Mouse (Mus musculus): ENCODE results near the gene Actbl2.
A peak's percentile ranks its signal among the peaks of the same experiment; 100 is the strongest.

Actbl2 gene

DNA sequence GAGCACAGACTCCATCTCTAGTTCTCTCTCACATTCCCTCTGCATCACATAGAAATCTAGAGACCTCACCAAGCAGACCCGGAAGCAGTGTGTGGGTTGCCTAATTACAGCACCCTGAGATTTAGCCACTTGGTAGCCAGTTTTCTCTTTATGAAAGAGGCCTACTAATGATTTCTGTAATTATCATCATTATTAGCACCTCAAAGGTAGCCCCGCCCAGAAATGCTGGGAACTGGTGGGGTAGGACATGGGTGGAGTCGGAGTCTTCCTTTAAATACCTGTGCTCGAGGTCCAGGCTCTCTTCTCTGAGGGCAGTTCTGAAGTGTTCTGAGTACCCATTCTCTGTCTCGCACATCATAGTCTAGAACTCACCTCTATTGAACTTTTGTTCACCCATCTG is at the start of gene Actbl2:
TSS of gene Actbl2 (plus strand) at position 301 of the 400 bp plus-strand sequence.
- no peak for DNase-seq

DNA sequence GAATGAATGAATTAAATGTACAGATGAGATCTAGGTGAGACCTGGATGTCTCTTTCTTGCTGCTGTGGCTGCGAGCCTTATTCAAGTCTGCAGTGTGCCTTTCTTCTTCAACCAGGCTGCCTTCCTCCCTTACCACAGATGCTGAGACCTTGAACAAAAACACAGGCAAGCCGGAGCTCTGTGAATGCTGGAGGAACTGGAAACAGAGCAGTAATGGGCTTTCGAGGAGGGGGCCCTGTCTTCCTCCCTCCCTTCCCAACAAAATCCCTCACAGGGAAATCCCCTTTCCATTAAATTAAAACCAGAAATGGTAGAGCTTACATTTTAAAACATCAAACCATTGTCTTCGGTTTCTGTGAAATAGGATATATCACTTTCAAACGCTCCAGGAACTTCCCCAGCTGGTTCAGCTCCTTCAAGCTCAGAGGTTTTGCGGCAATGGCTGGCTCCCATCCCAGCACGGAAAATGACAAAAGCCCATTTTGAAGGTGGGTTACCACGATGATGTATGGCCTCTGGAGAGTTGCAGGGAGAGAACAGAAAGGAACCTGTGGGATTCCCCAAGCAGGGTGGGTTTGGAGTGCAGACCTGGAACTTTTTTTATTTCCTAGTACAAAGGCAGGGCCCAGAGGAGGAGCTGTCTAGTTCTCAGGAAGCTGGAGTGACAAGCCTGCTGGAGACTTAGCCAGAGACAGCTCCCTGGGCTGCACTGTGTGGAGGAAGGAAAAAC is 44.0 kb upstream of the Actbl2 start:
- no peak for DNase-seq

GRCm38 (mm10) chr13:111228768-111229167 is 26.0 kb upstream of the Actbl2 start:
- DNase-seq, result no peak

DNA sequence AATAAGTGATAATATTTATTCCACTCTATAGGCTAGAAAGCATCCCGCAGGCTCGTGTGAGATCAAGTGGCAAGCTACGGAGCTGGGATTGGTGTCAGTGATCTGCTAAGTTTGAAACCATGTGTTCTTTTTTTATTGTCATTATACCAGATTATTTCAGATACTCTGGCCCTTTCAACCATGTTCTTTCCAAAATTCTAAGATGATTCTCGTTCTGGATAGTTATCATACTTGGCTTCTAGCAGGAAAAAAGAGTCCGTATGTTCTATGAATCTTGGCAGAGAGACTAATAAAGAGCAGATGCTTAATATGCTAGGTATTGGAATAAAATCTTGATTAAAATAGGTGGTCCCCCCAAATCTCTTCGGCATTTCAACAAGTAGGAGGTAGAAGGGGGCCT is 25.3 kb upstream of the Actbl2 start:
- no peak for DNase-seq

DNA sequence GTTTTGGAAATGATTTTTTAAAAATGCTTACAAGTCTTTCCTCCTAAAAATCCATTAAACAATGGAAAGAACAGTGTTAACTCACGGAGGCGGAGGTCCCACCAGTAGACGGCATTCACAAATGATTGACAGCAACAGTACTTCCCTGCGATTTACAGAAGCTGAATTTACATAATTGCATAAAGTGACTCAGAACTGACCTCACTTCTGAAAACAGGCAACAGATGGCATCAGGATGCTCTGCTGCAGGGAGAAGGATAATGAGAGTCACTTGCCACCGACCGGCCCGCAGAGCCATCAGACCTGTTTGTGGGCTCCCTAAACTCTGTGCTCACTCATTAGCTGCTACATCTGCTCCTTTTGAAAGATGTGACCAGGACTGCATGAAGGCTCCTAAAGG is 22.4 kb upstream of the Actbl2 start:
- no peak for DNase-seq

- DNase-seq, result no peak
These were observed 21.5 kb upstream of the Actbl2 start for GRCm38 (mm10) chr13:111233356-111233755.

- DNase-seq, result no peak
These were observed 20.2 kb upstream of the Actbl2 start for GRCm38 (mm10) chr13:111234573-111234972.

- DNase-seq, result no peak
These were observed 19.1 kb upstream of the Actbl2 start for GRCm38 (mm10) chr13:111235719-111236166.

DNA sequence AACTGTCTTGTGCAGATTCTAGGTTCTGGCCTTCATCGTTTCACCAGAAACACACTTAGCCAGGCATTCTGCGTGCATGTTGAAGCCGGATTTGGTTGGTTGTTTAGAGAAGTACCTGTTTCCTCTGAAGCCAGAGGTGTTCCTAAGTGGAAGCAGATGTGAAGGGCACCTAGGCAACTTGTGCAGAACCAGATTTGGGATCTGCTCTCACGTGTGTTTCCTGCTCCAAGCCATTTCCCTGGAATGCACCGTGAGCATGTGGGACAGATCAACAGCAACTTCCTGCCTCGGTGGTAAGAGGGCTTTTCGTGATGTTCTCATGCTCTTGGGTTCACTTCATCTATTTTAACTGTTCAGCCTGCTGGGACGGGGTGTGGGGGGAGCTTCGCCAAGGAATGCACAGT is 18.4 kb upstream of the Actbl2 start:
- DNase-seq, result no peak

GRCm38 (mm10) chr13:111237296-111237695 is 17.5 kb upstream of the Actbl2 start:
- no peak for DNase-seq

DNA sequence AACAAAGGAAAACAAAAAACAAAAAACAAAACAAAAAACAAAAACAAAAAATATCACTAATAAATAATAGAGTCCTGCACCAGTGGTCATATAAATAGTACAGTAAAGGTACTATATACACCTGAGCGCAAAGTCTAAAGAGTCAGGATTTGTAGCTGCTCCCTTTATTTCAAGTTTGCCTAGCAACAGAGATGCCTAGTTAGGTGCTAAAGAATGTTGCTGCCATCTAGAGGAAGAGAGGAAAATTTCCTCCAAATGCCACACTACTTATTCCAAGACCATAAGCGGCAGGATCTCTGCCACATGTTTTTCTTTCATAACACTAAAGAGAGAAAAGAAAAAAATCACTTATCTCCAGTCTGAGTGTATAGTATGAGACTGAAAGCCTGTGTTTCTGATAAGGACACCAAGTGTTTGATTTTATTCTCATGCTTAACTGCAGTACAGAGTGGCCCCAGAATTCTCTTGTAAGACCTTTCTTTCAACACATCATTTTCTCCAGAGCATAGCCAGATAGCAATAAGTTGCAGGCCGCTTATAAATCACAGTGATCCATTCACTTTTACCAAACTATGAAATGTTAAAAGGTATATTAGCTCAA is 16.8 kb upstream of the Actbl2 start:
- DNase-seq, result no peak

DNA sequence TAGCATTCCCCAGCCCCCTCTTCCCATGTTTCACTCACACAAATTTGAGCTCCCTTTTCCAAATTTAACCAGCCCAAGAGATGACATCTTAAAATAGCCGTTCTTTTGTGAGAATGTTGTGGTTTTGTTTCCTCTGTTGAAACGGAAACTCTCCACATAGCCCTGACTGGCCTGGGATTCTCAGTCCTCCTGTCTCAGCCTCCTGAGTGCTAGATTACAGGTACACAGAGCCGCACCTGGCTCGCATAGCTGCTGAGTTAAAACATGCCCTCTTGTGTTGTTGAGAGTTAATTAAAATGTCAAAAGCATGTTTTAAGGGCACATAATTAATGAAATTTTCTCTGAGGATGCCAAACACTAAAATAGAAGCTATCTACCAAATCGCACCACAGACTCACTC is 3.7 kb upstream of the Actbl2 start:
- DNase-seq, result no peak

DNA sequence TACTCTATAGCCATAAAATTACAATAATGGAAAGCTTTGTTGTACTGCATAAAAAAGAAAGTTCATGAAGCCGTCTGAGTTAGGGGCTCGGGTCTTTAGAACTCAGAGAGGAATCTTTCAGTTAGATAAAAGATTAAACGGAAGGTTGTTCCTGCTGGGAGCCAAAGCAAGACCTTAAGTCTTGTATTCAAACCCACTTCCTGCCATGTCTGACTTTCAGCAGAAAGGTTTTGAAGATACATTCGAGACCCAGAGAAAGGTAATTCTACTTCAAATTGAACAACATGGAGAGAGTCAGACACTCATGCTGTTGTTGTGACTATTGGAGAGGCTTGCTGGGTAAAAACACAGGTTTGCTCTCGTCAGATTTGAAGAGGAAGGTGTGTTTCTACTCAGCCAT is 3.0 kb upstream of the Actbl2 start:
- peak; percentile 7 for DNase-seq

DNA sequence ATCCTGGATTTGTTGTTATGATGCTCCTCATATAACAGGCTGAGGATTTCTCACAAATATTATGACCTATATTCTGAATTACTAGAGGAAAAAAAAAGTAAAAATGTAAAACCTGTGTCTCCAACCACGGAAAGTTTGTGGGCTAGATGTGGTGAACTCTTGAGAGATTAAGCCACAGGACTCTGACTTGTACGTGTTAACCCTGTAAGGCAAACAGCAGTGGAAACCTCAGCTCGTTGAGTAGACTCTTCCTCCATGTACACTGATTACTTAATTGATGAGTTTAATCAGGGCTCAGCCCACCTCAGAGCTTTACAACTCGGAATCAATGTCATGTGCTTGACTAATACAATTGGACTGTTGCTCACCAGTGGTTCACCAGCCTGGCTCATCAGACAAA is 3.2 kb downstream of the Actbl2 start:
- DNase-seq, result no peak

DNA sequence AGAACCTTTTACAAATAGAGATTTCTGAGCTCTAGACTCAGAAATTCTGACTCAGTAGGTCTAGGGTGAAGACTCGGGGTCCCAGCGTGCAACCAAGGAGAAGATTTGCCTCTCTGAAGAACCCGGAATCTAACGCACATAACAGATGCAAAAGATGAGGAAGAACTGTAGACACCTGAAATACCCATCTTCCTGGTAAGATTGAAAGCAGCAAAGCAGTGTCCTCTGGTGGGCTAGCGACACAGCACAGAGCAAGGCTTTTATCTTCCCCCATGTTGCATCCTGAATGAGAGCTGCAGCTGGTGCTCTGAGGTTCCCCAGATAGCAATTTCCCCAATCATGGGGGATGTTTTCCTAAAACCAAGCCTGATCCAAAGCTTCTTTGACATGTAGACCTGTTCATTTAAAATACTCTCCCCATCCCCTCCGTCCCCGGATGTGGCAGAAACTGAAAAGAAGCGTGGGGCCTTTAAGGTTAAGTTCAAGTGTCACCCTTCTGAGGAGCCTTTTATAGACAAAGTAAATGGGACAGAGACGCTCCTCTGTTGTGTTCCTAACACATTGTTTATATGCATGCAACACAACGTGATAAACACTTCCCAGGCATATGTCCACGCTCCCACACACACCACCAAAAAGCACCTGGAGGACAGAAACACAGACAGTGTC is 3.7 kb downstream of the Actbl2 start:
- no peak for DNase-seq

- no peak for DNase-seq
These were observed 4.3 kb downstream of the Actbl2 start for GRCm38 (mm10) chr13:111259093-111259491.

GRCm38 (mm10) chr13:111259711-111260110 is 4.9 kb downstream of the Actbl2 start:
- DNase-seq, result no peak

DNA sequence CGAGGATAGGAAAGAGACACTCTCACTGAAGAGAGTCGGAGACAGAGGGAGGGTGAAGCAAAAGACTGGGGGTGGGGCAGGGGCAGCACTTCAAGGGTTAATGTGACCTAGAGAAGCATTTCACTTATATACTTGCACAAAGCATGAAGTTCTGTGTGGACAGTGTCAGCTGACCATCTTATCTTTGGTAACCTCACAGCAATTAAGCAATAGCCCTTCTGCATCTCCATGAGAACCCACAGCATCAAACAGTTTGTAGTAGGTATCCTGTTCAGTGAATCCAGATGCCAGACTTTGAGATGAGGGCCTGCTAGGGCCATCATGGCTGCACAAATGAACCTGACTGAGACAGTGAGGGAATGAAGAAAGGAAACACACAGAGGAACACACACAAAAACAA is 8.4 kb downstream of the Actbl2 start:
- no peak for DNase-seq

GRCm38 (mm10) chr13:111263758-111264157 is 8.9 kb downstream of the Actbl2 start:
- no peak for DNase-seq

- DNase-seq, result no peak
These were observed 10.6 kb downstream of the Actbl2 start for GRCm38 (mm10) chr13:111265231-111266000.

DNA sequence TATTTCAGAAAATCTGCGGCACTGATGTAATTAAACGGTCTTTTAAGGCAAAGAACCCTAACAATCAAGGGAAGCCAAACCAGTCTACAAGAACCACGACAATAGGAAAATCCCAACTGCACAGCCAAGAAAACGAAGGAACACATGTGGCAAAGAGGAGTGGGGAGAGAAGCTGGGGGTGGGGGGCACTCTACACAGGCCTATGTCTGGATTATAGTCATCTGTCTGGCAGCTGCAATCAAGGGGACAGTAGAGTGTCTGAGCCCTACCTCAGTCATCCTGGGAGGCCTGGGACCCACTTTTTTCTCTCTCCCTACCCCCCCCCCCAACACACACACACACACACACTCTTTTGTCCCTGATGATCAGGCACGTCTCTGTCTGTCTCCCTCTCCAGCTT is 12.0 kb downstream of the Actbl2 start:
- no peak for DNase-seq

GRCm38 (mm10) chr13:111268992-111269391 is 14.2 kb downstream of the Actbl2 start:
- DNase-seq, result no peak

DNA sequence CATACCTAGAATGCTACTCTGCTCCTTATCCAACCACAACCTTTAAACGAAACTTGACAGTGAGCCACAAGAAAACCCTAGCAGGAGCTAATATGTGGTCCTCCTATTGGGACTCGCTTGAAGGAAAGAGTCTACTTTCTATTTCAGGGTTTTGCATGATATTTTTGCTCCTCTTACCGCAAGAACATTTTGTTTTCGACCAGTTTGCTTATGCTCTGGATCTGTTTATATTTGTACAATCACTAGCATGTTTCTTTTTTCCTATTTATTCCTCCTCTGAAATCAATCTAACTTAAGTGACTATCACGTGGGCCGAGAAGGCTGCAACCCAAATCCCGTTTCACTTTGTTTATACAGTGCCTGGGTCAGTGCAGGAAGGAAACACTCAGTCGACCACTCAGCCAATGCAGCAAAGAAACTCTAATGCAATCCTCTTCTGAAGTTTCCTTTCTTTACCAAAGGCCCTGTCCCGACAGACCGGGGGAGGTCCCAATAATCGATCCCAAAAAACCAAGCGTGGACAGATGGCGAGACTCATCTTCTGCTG is 15.0 kb downstream of the Actbl2 start:
- DNase-seq, result no peak

All from thymus, postnatal 14 days (tissue).